Mouse (Mus musculus) lung, postnatal 0 days (tissue): ENCODE results near the gene Syne3.

ENCODE experiments used
- CTCF ChIP-seq: IDR thresholded peaks from 2 replicates; pipeline ENCODE4 v1.5.1; 2016; ENCODE audit warnings: antibody characterized with exemption, mild to moderate bottlenecking
- EP300 ChIP-seq: IDR thresholded peaks from 2 replicates; pipeline ENCODE4 v1.6.1; 2016; ENCODE audit warnings: antibody characterized with exemption, mild to moderate bottlenecking, control low read depth

GRCm38 (mm10) chr12:104890066-104890465 is 119.5 kb downstream of the Syne3 start:
- TF ChIP-seq CTCF (no peak), EP300 (no peak)
